Mouse (Mus musculus): Measurements from ENCODE around the gene Lrmda. TPM values are rescaled to one million over a fixed set of nuclear protein-coding genes. Genes with fewer than 3 reads are reported as not detected.
A peak's percentile ranks its signal among the peaks of the same experiment; 100 is the strongest.

Gene Lrmda
- polyA plus RNA-seq, 1 experiment from 2014 or later = 0.23 TPM

GRCm38 (mm10) chr14:22810531-22810930, 791.0 kb downstream of the Lrmda start:
- WGBS (ENCODE audit: insufficient replicate concordance) = 25% methylated on average over 1 of the region's 1 CpGs

GRCm38 (mm10) chr14:22812824-22813223, 793.3 kb downstream of the Lrmda start:
- Histone ChIP-seq H3K4me2 (no peak overlapping the region), H3K27me3 (replicated peaks) (no peaks in the 10 kb centered on the region), H3K9ac (no peak overlapping the region), H3K4me3 (no peak overlapping the region), H3K4me1 (peaks cover 4% of the 10 kb centered on the region; the same call in 1 of the 2 replicates), H3K36me3 (no peaks in the 10 kb centered on the region), H3K9me3 (replicated peaks) (no peaks in the 10 kb centered on the region), H3K27ac (no peak overlapping the region)
- ATAC-seq = no peak
- WGBS (ENCODE audit: insufficient replicate concordance) = 65% methylated on average over 6 of the region's 6 CpGs

More at GRCm38 (mm10) chr14:22810531-22810930, 791.0 kb downstream of the Lrmda start:
- Histone ChIP-seq H3K9me3 (replicated peaks) (no peaks in the 10 kb centered on the region), H3K27me3 (replicated peaks) (no peaks in the 10 kb centered on the region), H3K27ac (no peak overlapping the region), H3K9ac (no peak overlapping the region), H3K36me3 (no peaks in the 10 kb centered on the region), H3K4me2 (no peak overlapping the region), H3K4me3 (no peak overlapping the region), H3K4me1 (peaks cover 6% of the 10 kb centered on the region; the same call in 1 of the 2 replicates)
- ATAC-seq = no peak

- H3K4me3 ChIP-seq = no peak overlapping the region
- H3K27me3 ChIP-seq (replicated peaks) = no peaks in the 10 kb centered on the region
- H3K27ac ChIP-seq = no peak overlapping the region
- H3K9me3 ChIP-seq (replicated peaks) = no peaks in the 10 kb centered on the region
- peak overlapping the region; percentile 19; the same call in 1 of the 2 replicates for H3K4me2 ChIP-seq
- H3K9ac ChIP-seq = no peak overlapping the region
- H3K4me1 ChIP-seq = no peaks in the 10 kb centered on the region
- ATAC-seq = no peak
- no peaks in the 10 kb centered on the region for H3K36me3 ChIP-seq
- WGBS (ENCODE audit: insufficient replicate concordance) = 27% methylated on average over 7 of the region's 7 CpGs
Observed at GRCm38 (mm10) chr14:22813389-22813788, 793.9 kb downstream of the Lrmda start.

DNA sequence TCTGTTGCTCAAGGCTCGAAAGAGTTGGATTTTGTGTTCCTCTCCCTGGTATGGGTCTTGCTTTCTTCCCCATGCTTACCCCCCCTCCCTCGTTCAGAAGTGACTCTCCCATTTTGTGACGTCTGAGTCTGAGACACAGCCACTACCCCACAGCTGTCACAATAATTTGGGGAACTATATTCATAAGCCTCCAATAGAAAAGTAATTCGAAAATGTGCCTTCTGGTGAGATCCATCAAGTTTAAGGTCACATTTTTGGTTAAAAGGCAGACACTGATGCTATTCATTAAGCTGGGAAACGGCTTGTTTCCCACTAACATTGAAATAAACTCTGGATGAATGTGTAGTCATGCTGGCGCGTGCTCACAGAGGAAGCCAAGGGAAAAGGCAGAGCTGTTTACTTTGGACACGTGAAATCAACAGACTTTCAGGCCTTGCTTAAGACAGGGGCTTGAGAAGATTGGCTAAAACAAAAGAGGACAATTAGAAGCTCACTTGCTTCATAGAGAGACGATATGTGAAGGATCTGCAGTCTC, 795.4 kb downstream of the Lrmda start:
- Histone ChIP-seq H3K27me3 (replicated peaks) (no peaks in the 10 kb centered on the region), H3K9me3 (replicated peaks) (no peaks in the 10 kb centered on the region), H3K27ac (no peak overlapping the region), H3K9ac (no peak overlapping the region), H3K4me1 (no peaks in the 10 kb centered on the region), H3K36me3 (no peaks in the 10 kb centered on the region), H3K4me3 (no peak overlapping the region), H3K4me2 (no peak overlapping the region)
- WGBS (ENCODE audit: insufficient replicate concordance) = 61% methylated on average over 9 of the region's 9 CpGs
- ATAC-seq = no peak

DNA sequence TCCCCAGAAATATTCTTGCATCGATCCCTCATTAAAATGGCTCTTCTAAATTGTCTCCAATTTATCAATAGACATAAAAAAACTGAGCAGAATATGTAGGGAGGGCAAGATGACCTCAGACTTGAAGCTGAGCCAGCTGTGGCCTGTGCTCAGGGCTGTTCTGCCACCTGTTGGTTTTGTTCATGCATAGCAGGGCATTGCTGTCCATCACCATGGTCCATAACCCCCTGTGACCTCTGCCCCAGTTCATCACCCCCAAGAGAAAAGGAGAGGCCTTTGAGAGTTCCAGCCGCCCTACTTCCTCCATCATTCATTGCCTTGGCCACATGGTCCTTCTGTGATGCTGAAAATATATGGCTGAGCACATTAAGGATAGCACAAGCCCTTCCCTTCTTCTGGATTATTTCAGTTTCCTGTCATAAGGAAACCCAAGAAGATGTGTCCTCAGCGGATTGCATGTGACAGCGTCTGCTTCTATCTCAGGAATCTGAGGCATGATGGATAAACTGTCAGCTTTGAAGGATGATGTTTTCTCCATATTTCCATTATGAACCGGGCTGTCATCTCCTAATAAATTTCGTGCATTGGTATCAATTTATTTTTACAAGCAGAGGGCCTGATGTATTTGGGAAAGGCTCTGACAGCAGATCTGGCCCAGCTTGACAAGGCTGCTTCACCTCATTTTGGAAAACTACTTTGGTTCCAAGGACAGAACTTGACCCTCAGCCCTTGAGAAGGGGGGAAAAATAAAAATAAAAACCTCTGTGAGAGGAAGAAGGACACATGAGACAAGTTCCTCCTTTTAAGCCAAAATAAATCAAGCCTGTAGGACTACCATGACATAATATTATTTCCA, 798.1 kb downstream of the Lrmda start:
- Histone ChIP-seq H3K9me3 (replicated peaks) (no peaks in the 10 kb centered on the region), H3K9ac (no peak overlapping the region), H3K4me1 (no peaks in the 10 kb centered on the region), H3K4me3 (no peak overlapping the region), H3K4me2 (no peak overlapping the region), H3K27ac (no peak overlapping the region), H3K27me3 (replicated peaks) (no peaks in the 10 kb centered on the region), H3K36me3 (no peaks in the 10 kb centered on the region)
- 61% methylated on average over 6 of the region's 6 CpGs for WGBS (ENCODE audit: insufficient replicate concordance)
- no peak for ATAC-seq

DNA sequence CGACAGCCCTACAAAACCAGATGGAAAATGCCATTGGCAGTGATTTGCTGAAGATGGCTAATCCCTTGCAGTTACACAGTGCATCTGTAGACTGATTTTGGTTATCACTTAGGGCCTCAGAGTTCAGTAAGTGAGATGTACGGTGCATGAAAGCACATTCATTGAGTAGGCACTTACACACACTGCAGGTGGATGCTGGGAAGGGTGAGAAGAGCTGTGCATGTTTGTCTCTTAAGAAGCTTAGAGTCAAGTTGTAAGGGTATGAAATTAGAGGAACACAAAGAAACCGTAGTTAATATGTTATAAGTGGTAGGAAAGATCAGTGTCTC, 798.7 kb downstream of the Lrmda start:
- Histone ChIP-seq H3K27ac (no peak overlapping the region), H3K36me3 (no peaks in the 10 kb centered on the region), H3K9ac (no peak overlapping the region), H3K27me3 (replicated peaks) (no peaks in the 10 kb centered on the region), H3K4me3 (no peak overlapping the region), H3K4me1 (no peaks in the 10 kb centered on the region), H3K4me2 (no peak overlapping the region), H3K9me3 (replicated peaks) (no peaks in the 10 kb centered on the region)
- 53% methylated on average over 3 of the region's 3 CpGs for WGBS (ENCODE audit: insufficient replicate concordance)
- no peak for ATAC-seq

DNA sequence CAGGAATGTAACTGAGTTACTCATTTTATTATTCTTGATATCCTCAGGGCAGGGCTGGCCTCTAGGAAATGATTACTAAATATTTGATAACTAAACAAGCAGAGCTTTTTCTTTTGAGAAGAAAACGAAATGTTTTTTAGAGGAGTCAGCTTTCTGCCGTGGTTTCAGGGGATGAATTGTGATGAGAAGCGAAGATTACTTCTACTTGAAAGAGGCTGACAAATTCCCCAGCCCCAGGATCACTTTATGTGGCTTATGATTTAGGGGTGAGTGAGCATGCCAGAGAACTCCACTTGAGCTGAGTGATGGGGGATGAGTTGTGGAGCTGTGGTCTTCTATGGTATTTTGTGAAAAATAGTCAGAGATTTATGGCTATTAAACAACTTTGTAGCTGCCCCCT, 803.4 kb downstream of the Lrmda start:
- H3K4me2 ChIP-seq = no peak overlapping the region
- no peak overlapping the region for H3K4me3 ChIP-seq
- no peaks in the 10 kb centered on the region for H3K4me1 ChIP-seq
- no peak overlapping the region for H3K9ac ChIP-seq
- 51% methylated on average over 3 of the region's 3 CpGs for WGBS (ENCODE audit: insufficient replicate concordance)
- H3K27me3 ChIP-seq (replicated peaks) = no peaks in the 10 kb centered on the region
- no peaks in the 10 kb centered on the region for H3K9me3 ChIP-seq (replicated peaks)
- no peak for ATAC-seq
- no peaks in the 10 kb centered on the region for H3K36me3 ChIP-seq
- no peak overlapping the region for H3K27ac ChIP-seq

GRCm38 (mm10) chr14:22826825-22827224, 807.3 kb downstream of the Lrmda start:
- ATAC-seq = no peak
- 46% methylated on average over 3 of the region's 3 CpGs for WGBS (ENCODE audit: insufficient replicate concordance)

DNA sequence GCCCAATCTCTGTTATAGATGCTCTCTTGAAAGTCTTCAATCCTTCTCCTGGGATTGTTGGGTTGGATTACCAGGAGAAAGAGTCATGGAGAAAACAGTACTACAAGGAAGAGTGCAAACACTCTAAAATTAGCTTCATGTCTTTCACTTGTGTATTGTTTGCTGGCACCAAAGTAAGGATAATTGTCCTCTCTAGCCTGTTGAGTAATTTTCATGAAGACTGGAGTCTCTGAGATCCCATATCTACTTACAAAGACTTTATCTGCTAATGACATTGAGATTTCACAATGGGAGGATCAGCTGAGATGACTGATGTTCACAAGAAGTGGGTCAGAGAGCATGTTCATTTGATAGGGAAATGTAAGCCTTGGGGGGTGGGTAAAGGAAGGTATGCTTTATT, 817.5 kb downstream of the Lrmda start:
- no peak overlapping the region for H3K27ac ChIP-seq
- H3K4me3 ChIP-seq = no peak overlapping the region
- no peaks in the 10 kb centered on the region for H3K36me3 ChIP-seq
- H3K9ac ChIP-seq = no peak overlapping the region
- no peaks in the 10 kb centered on the region for H3K27me3 ChIP-seq (replicated peaks)
- no peak for ATAC-seq
- H3K4me1 ChIP-seq = no peaks in the 10 kb centered on the region
- no peaks in the 10 kb centered on the region for H3K9me3 ChIP-seq (replicated peaks)
- H3K4me2 ChIP-seq = no peak overlapping the region

More at GRCm38 (mm10) chr14:22826825-22827224, 807.3 kb downstream of the Lrmda start:
- Histone ChIP-seq H3K36me3 (no peaks in the 10 kb centered on the region), H3K4me1 (no peaks in the 10 kb centered on the region), H3K4me3 (no peak overlapping the region), H3K27me3 (replicated peaks) (no peaks in the 10 kb centered on the region), H3K27ac (no peak overlapping the region), H3K9me3 (replicated peaks) (no peaks in the 10 kb centered on the region), H3K9ac (no peak overlapping the region), H3K4me2 (no peak overlapping the region)

DNA sequence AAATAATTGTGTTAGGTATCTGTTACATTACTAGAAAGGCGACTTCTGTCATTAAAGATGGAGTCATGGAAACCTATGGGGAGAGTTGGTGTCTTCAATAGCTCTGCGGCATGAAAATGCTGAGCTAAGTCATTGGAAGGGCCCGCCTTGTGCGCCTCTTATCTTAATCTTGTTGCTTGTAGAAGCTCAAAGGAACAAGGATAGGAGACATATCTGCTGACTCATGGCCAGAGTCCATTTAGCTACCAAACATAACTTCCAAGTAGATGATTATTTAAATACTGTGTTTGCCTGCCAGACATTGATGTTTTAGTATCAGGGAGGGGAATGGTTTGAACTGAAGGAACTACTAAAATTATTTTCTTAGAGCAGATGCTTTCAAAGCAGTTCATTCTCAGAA, 821.6 kb downstream of the Lrmda start:
- no peaks in the 10 kb centered on the region for H3K9me3 ChIP-seq (replicated peaks)
- no peak overlapping the region for H3K4me3 ChIP-seq
- H3K27ac ChIP-seq = no peak overlapping the region
- no peak for ATAC-seq
- no peaks in the 10 kb centered on the region for H3K36me3 ChIP-seq
- H3K27me3 ChIP-seq (replicated peaks) = no peaks in the 10 kb centered on the region
- no peak overlapping the region for H3K4me2 ChIP-seq
- WGBS (ENCODE audit: insufficient replicate concordance) = 57% methylated on average over 4 of the region's 4 CpGs
- H3K9ac ChIP-seq = no peak overlapping the region
- H3K4me1 ChIP-seq = no peaks in the 10 kb centered on the region

- ATAC-seq = no peak
- no peak overlapping the region for H3K4me3 ChIP-seq
- no peaks in the 10 kb centered on the region for H3K4me1 ChIP-seq
- no peak overlapping the region for H3K27ac ChIP-seq
- no peaks in the 10 kb centered on the region for H3K9me3 ChIP-seq (replicated peaks)
- H3K4me2 ChIP-seq = no peak overlapping the region
- H3K9ac ChIP-seq = no peak overlapping the region
- no peaks in the 10 kb centered on the region for H3K36me3 ChIP-seq
- H3K27me3 ChIP-seq (replicated peaks) = no peaks in the 10 kb centered on the region
Observed at GRCm38 (mm10) chr14:22844006-22844405, 824.5 kb downstream of the Lrmda start.

DNA sequence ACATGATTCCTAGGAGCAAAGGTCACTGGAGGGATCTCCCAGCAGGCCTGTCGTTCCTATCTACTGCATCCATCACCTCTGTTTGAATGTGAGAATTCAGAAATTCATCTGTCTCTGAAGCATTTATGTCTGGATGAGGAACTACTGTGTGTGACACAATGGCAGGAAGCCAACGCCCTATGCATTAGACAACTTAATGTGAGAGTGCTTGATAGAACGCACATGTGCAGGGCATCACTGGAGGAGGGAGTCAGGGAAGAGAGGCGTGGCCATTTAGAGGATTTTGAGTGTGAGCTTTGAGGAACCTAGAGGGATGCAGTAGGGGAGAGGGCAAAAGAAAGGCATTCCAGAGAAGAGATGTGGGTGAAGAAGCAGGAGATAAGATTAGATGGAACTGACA, 825.9 kb downstream of the Lrmda start:
- Histone ChIP-seq H3K9ac (no peak overlapping the region), H3K4me1 (no peaks in the 10 kb centered on the region), H3K27me3 (replicated peaks) (no peaks in the 10 kb centered on the region), H3K4me2 (no peak overlapping the region), H3K4me3 (no peak overlapping the region), H3K36me3 (no peaks in the 10 kb centered on the region), H3K9me3 (replicated peaks) (no peaks in the 10 kb centered on the region), H3K27ac (no peak overlapping the region)
- 56% methylated on average over 4 of the region's 4 CpGs for WGBS (ENCODE audit: insufficient replicate concordance)
- ATAC-seq = no peak
